Mouse (Mus musculus): ENCODE measurements around the gene Gm36864. TPM values are rescaled to one million over a fixed set of nuclear protein-coding genes. Genes with fewer than 3 reads are reported as not detected.

Gm36864 gene
- polyA plus RNA-seq, 1 experiment from 2014 or later: 0.15 TPM

- no peak overlapping the region for H3K4me3 ChIP-seq (ENCODE audit: low read length)
- 78% methylated on average over 7 of the region's 7 CpGs for WGBS
- H3K9me3 ChIP-seq (ENCODE audit: control insufficient read depth, low read length): peaks cover 8% of the 10 kb centered on the region
- no peak overlapping the region for H3K4me2 ChIP-seq (ENCODE audit: low read length)
- ATAC-seq: no peak
- H3K36me3 ChIP-seq (ENCODE audit: control insufficient read depth, insufficient read depth, low read length): no peaks in the 10 kb centered on the region
- H3K27me3 ChIP-seq (replicated peaks; ENCODE audit: control insufficient read depth, insufficient read depth, low read length): no peaks in the 10 kb centered on the region
- no peak overlapping the region for H3K9ac ChIP-seq (ENCODE audit: low read depth, low read length)
- H3K4me1 ChIP-seq (ENCODE audit: control insufficient read depth, insufficient read depth, low read depth, low read length): no peaks in the 10 kb centered on the region
- no peak overlapping the region for H3K27ac ChIP-seq (ENCODE audit: low read depth, low read length)
These were observed 51.8 kb downstream of the Gm36864 start for GRCm38 (mm10) chr7:44287760-44288159.

DNA sequence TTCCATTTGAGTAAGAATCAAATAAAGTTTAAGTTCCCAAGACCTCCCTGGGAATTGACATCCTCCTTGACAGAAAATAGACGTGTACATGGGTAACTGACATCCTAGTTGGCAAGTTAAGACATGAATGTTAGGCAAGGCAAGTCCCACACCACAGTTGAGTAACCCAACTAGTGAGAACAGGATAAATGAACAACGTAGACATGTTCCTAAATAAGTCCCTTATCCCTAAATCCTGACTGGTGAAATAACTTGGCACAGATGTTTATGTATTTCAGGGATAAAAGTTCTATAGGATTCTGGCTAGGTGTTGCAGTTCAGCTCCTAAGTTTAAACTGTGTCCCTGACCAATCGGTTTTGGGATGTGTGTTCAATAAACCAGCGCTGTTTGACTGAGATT lies 55.0 kb downstream of the Gm36864 start:
- no peaks in the 10 kb centered on the region for H3K4me1 ChIP-seq (ENCODE audit: control insufficient read depth, insufficient read depth, low read depth, low read length)
- H3K36me3 ChIP-seq (ENCODE audit: control insufficient read depth, insufficient read depth, low read length): no peaks in the 10 kb centered on the region
- H3K27ac ChIP-seq (ENCODE audit: low read depth, low read length): no peak overlapping the region
- H3K9me3 ChIP-seq (ENCODE audit: control insufficient read depth, low read length): peaks cover 8% of the 10 kb centered on the region
- H3K4me3 ChIP-seq (ENCODE audit: low read length): no peak overlapping the region
- no peak overlapping the region for H3K4me2 ChIP-seq (ENCODE audit: low read length)
- ATAC-seq: no peak
- 78% methylated on average over 4 of the region's 4 CpGs for WGBS
- H3K9ac ChIP-seq (ENCODE audit: low read depth, low read length): no peak overlapping the region
- H3K27me3 ChIP-seq (replicated peaks; ENCODE audit: control insufficient read depth, insufficient read depth, low read length): peaks cover 3% of the 10 kb centered on the region; the same call in 1 of the 2 replicates

DNA sequence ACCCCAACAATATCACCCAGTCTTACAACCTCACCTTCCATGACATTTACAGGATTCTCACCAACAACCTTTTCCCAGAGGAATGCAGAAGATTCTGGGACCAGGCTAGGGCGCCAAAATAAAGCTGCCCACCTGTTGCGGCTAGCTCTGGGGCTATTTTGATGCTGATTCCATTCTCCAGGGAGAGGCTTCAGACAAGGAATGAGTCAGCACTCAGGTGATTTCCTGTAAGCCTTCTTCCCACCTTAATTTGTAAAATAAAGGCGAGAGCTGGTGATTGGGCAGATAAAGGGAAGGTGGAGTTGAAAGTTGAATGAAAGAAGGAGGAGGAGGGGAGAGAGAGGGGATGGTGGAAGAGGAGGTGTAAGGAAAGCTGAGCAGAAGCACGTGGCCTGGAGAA lies 55.4 kb downstream of the Gm36864 start:
- WGBS: 47% methylated on average over 4 of the region's 4 CpGs
- H3K9me3 ChIP-seq (ENCODE audit: control insufficient read depth, low read length): peaks cover 8% of the 10 kb centered on the region
- H3K4me1 ChIP-seq (ENCODE audit: control insufficient read depth, insufficient read depth, low read depth, low read length): no peaks in the 10 kb centered on the region
- H3K36me3 ChIP-seq (ENCODE audit: control insufficient read depth, insufficient read depth, low read length): no peaks in the 10 kb centered on the region
- H3K9ac ChIP-seq (ENCODE audit: low read depth, low read length): no peak overlapping the region
- peaks cover 3% of the 10 kb centered on the region; the same call in 1 of the 2 replicates for H3K27me3 ChIP-seq (replicated peaks; ENCODE audit: control insufficient read depth, insufficient read depth, low read length)
- no peak overlapping the region for H3K27ac ChIP-seq (ENCODE audit: low read depth, low read length)
- H3K4me3 ChIP-seq (ENCODE audit: low read length): no peak overlapping the region
- no peak overlapping the region for H3K4me2 ChIP-seq (ENCODE audit: low read length)
- no peak for ATAC-seq

Other genes with a start within 250 kb of the Gm36864 start
- gene Klk1b11, start 240.3 kb upstream of the Gm36864 start, polyA plus RNA-seq (2015; fragmentation: Nextera tagmentation; extraction: Ambion mirVana): not detected in 2 replicates
- not detected in 2 replicates for gene Klk1b26, start 224.0 kb upstream of the Gm36864 start, polyA plus RNA-seq (2015; fragmentation: Nextera tagmentation; extraction: Ambion mirVana)
- gene Klk1b27, start 183.9 kb upstream of the Gm36864 start, polyA plus RNA-seq (2015; fragmentation: Nextera tagmentation; extraction: Ambion mirVana): 0.24 TPM in 1 of 2 replicates, not detected in the other
- gene Klk1b21, start 133.8 kb upstream of the Gm36864 start, polyA plus RNA-seq (2015; fragmentation: Nextera tagmentation; extraction: Ambion mirVana): not detected in 2 replicates
- not detected in 2 replicates for gene Klk1b22, start 123.5 kb upstream of the Gm36864 start, polyA plus RNA-seq (2015; fragmentation: Nextera tagmentation; extraction: Ambion mirVana)
- not detected in 2 replicates for gene Klk1b16, start 99.4 kb upstream of the Gm36864 start, polyA plus RNA-seq (2015; fragmentation: Nextera tagmentation; extraction: Ambion mirVana)
- not detected in 2 replicates for gene Klk1b24, start 47.9 kb upstream of the Gm36864 start, polyA plus RNA-seq (2015; fragmentation: Nextera tagmentation; extraction: Ambion mirVana)
- not detected in 2 replicates for gene Klk1b3, start 38.0 kb upstream of the Gm36864 start, polyA plus RNA-seq (2015; fragmentation: Nextera tagmentation; extraction: Ambion mirVana)
- gene Klk1b4, start 28.7 kb upstream of the Gm36864 start, polyA plus RNA-seq (2015; fragmentation: Nextera tagmentation; extraction: Ambion mirVana): not detected in 2 replicates
- gene Klk1b5, start 20.2 kb upstream of the Gm36864 start, polyA plus RNA-seq (2015; fragmentation: Nextera tagmentation; extraction: Ambion mirVana): not detected in 2 replicates
- not detected in 2 replicates for gene Klk1, start 10.8 kb upstream of the Gm36864 start, polyA plus RNA-seq (2015; fragmentation: Nextera tagmentation; extraction: Ambion mirVana)
- gene 1700028J19Rik, start 10.5 kb downstream of the Gm36864 start, polyA plus RNA-seq (2015; fragmentation: Nextera tagmentation; extraction: Ambion mirVana): 0.67 and 1.7 TPM in 2 replicates
- gene 2410002F23Rik, start 10.5 kb downstream of the Gm36864 start, polyA plus RNA-seq (2015; fragmentation: Nextera tagmentation; extraction: Ambion mirVana): 216 and 218 TPM in 2 replicates
- 0.12 TPM in 1 of 2 replicates, not detected in the other for gene Acp4, start 21.2 kb downstream of the Gm36864 start, polyA plus RNA-seq (2015; fragmentation: Nextera tagmentation; extraction: Ambion mirVana)
- not detected in 2 replicates for gene Gm15517, start 25.3 kb downstream of the Gm36864 start, polyA plus RNA-seq (2015; fragmentation: Nextera tagmentation; extraction: Ambion mirVana)
- gene Clec11a, start 70.7 kb downstream of the Gm36864 start, polyA plus RNA-seq (2015; fragmentation: Nextera tagmentation; extraction: Ambion mirVana): 3.5 and 3.6 TPM in 2 replicates
- 33.1 and 33.6 TPM in 2 replicates for gene Shank1, start 74.1 kb downstream of the Gm36864 start, polyA plus RNA-seq (2015; fragmentation: Nextera tagmentation; extraction: Ambion mirVana)
- 74.8 and 75.6 TPM in 2 replicates for gene Syt3, start 147.9 kb downstream of the Gm36864 start, polyA plus RNA-seq (2015; fragmentation: Nextera tagmentation; extraction: Ambion mirVana)
- gene 1700008O03Rik, start 149.6 kb downstream of the Gm36864 start, polyA plus RNA-seq (2015; fragmentation: Nextera tagmentation; extraction: Ambion mirVana): 3.6 and 3.8 TPM in 2 replicates
- gene Lrrc4b, start 192.8 kb downstream of the Gm36864 start, polyA plus RNA-seq (2015; fragmentation: Nextera tagmentation; extraction: Ambion mirVana): 12.4 and 12.6 TPM in 2 replicates
- gene Aspdh, start 229.2 kb downstream of the Gm36864 start, polyA plus RNA-seq (2015; fragmentation: Nextera tagmentation; extraction: Ambion mirVana): 3.1 and 3.9 TPM in 2 replicates
- 42.5 and 46.2 TPM in 2 replicates for gene Josd2, start 231.8 kb downstream of the Gm36864 start, polyA plus RNA-seq (2015; fragmentation: Nextera tagmentation; extraction: Ambion mirVana)